Mouse (Mus musculus): ENCODE data around the gene Slc9a6. TPM values are rescaled to one million over a fixed set of nuclear protein-coding genes. Genes with fewer than 3 reads are reported as not detected.

Gene Slc9a6
- polyA plus RNA-seq, 1 experiment from 2014 or later, result 11.9 TPM

GRCm38 (mm10) chrX:56668051-56668450, 58.5 kb downstream of the Slc9a6 start:
- Histone ChIP-seq H3K27ac (replicated peaks; ENCODE audit: low read depth, low read length) (no peak overlapping the region), H3K9me3 (replicated peaks; ENCODE audit: control insufficient read depth, low read length) (no peaks in the 10 kb centered on the region), H3K4me3 (ENCODE audit: low read depth, low read length) (no peak overlapping the region), H3K4me2 (ENCODE audit: low read depth, low read length) (no peak overlapping the region), H3K4me1 (ENCODE audit: control insufficient read depth, insufficient read depth, low read length) (no peaks in the 10 kb centered on the region), H3K27me3 (ENCODE audit: control insufficient read depth, insufficient read depth, low read length) (no peaks in the 10 kb centered on the region), H3K36me3 (replicated peaks; ENCODE audit: control insufficient read depth, insufficient read depth, low read depth, low read length) (no peaks in the 10 kb centered on the region), H3K9ac (replicated peaks; ENCODE audit: low read length) (no peak overlapping the region)
- 87% methylated on average over 5 of the region's 5 CpGs for WGBS
- DNase-seq (ENCODE audit: low spot score) (no peak), ATAC-seq (replicated peaks; ENCODE audit: insufficient number of reproducible peaks, low FRiP score, low TSS enrichment, low read depth) (no peak)

- H3K27me3 ChIP-seq (ENCODE audit: control insufficient read depth, insufficient read depth, low read length), result no peaks in the 10 kb centered on the region
- whole genome bisulfite sequencing, result 68% methylated on average over 3 of the region's 3 CpGs
- no peak for ATAC-seq (replicated peaks; ENCODE audit: insufficient number of reproducible peaks, low FRiP score, low TSS enrichment, low read depth)
Observed at GRCm38 (mm10) chrX:56668501-56668900, 58.9 kb downstream of the Slc9a6 start.

DNA sequence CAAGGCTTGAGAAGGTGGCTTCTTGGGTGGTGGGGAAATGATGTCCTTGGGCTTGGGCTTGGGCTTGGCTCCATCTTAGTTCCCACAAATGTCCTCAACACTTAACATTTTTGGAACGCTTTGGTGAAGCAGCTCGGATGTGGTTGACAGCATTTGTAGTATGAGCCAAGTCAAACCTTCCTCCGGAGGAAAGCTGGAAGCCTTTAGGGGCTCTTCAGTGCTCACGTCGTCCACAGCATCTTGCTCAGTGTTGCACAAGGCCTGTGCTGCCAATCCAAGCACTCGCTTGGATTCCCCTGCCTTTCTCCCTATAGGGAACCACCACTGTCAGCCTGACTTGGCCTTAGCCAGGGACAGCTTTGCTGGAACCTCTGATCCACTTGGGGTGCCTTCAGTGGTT, 66.0 kb downstream of the Slc9a6 start:
- 80% methylated on average over 6 of the region's 6 CpGs for WGBS
- Histone ChIP-seq H3K27me3 (ENCODE audit: control insufficient read depth, insufficient read depth, low read length) (no peaks in the 10 kb centered on the region), H3K9ac (replicated peaks; ENCODE audit: low read length) (no peak overlapping the region), H3K9me3 (replicated peaks; ENCODE audit: control insufficient read depth, low read length) (no peaks in the 10 kb centered on the region), H3K4me1 (ENCODE audit: control insufficient read depth, insufficient read depth, low read length) (no peaks in the 10 kb centered on the region), H3K27ac (replicated peaks; ENCODE audit: low read depth, low read length) (no peak overlapping the region), H3K36me3 (replicated peaks; ENCODE audit: control insufficient read depth, insufficient read depth, low read depth, low read length) (no peaks in the 10 kb centered on the region), H3K4me3 (ENCODE audit: low read depth, low read length) (no peak overlapping the region), H3K4me2 (ENCODE audit: low read depth, low read length) (no peak overlapping the region)
- ATAC-seq (replicated peaks; ENCODE audit: insufficient number of reproducible peaks, low FRiP score, low TSS enrichment, low read depth) (no peak), DNase-seq (ENCODE audit: low spot score) (no peak)

More at GRCm38 (mm10) chrX:56668501-56668900, 58.9 kb downstream of the Slc9a6 start:
- H3K9ac ChIP-seq (replicated peaks; ENCODE audit: low read length), result no peak overlapping the region
- no peaks in the 10 kb centered on the region for H3K36me3 ChIP-seq (replicated peaks; ENCODE audit: control insufficient read depth, insufficient read depth, low read depth, low read length)
- H3K4me3 ChIP-seq (ENCODE audit: low read depth, low read length), result no peak overlapping the region
- no peaks in the 10 kb centered on the region for H3K4me1 ChIP-seq (ENCODE audit: control insufficient read depth, insufficient read depth, low read length)
- DNase-seq (ENCODE audit: low spot score), result no peak
- H3K4me2 ChIP-seq (ENCODE audit: low read depth, low read length), result no peak overlapping the region
- no peaks in the 10 kb centered on the region for H3K9me3 ChIP-seq (replicated peaks; ENCODE audit: control insufficient read depth, low read length)
- no peak overlapping the region for H3K27ac ChIP-seq (replicated peaks; ENCODE audit: low read depth, low read length)

DNA sequence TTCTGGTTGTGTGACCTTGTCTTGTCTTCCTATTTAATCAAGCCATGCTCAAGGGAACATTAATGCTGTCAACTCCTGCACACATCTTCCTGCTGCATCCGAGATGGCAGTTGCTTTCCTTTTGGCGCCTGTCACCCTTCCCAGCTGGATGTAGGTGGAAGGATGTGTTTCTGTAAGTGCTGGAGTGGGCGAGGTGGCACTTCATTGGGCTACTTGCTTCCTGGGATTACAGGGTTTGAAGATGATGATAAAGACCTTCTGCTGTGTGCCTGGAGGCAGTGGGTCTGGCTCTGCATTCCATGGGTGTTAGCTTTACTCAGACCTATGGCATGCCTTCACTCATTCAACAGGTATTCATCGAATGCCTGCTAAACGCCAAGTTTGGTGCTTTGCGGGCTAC, 68.2 kb downstream of the Slc9a6 start:
- no peaks in the 10 kb centered on the region for H3K4me1 ChIP-seq (ENCODE audit: control insufficient read depth, insufficient read depth, low read length)
- H3K27me3 ChIP-seq (ENCODE audit: control insufficient read depth, insufficient read depth, low read length), result no peaks in the 10 kb centered on the region
- H3K9me3 ChIP-seq (replicated peaks; ENCODE audit: control insufficient read depth, low read length), result no peaks in the 10 kb centered on the region
- H3K9ac ChIP-seq (replicated peaks; ENCODE audit: low read length), result no peak overlapping the region
- ATAC-seq (replicated peaks; ENCODE audit: insufficient number of reproducible peaks, low FRiP score, low TSS enrichment, low read depth) (no peak), DNase-seq (ENCODE audit: low spot score) (no peak)
- H3K36me3 ChIP-seq (replicated peaks; ENCODE audit: control insufficient read depth, insufficient read depth, low read depth, low read length), result no peaks in the 10 kb centered on the region
- H3K27ac ChIP-seq (replicated peaks; ENCODE audit: low read depth, low read length), result no peak overlapping the region
- H3K4me3 ChIP-seq (ENCODE audit: low read depth, low read length), result no peak overlapping the region
- no peak overlapping the region for H3K4me2 ChIP-seq (ENCODE audit: low read depth, low read length)
- whole genome bisulfite sequencing, result 85% methylated on average over 6 of the region's 6 CpGs

DNA sequence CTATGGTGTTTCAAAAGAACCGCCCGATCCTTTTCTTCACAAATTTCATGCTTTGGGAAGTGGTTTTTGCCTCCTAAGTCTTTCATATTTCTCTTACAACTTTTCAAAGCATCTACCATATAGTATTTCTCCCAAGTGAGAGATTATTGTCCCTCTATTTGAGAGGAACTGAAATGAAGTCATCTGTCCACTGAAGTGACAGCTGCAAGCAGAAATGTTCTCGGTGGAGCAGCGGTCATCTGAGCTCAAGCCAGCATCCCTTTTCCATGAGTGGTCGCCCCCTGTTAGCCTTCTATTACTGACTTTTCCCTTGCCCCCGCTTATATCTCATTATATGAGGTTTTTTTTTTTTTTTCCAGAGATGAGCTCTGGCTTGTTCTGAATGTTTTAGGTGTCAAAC, 69.5 kb downstream of the Slc9a6 start:
- no peak for ATAC-seq (replicated peaks; ENCODE audit: insufficient number of reproducible peaks, low FRiP score, low TSS enrichment, low read depth)
- Histone ChIP-seq H3K4me3 (ENCODE audit: low read depth, low read length) (no peak overlapping the region), H3K4me2 (ENCODE audit: low read depth, low read length) (no peak overlapping the region), H3K36me3 (replicated peaks; ENCODE audit: control insufficient read depth, insufficient read depth, low read depth, low read length) (no peaks in the 10 kb centered on the region), H3K27me3 (ENCODE audit: control insufficient read depth, insufficient read depth, low read length) (no peaks in the 10 kb centered on the region), H3K4me1 (ENCODE audit: control insufficient read depth, insufficient read depth, low read length) (no peaks in the 10 kb centered on the region), H3K9ac (replicated peaks; ENCODE audit: low read length) (no peak overlapping the region), H3K27ac (replicated peaks; ENCODE audit: low read depth, low read length) (no peak overlapping the region), H3K9me3 (replicated peaks; ENCODE audit: control insufficient read depth, low read length) (no peaks in the 10 kb centered on the region)
- whole genome bisulfite sequencing, result 69% methylated on average over 6 of the region's 6 CpGs
- no peak for DNase-seq (ENCODE audit: low spot score)

GRCm38 (mm10) chrX:56682156-56682720, 72.7 kb downstream of the Slc9a6 start:
- DNase-seq (ENCODE audit: low spot score) (no peak), ATAC-seq (replicated peaks; ENCODE audit: insufficient number of reproducible peaks, low FRiP score, low TSS enrichment, low read depth) (no peak)
- H3K9me3 ChIP-seq (replicated peaks; ENCODE audit: control insufficient read depth, low read length), result no peaks in the 10 kb centered on the region
- WGBS, result 68% methylated on average over 1 of the region's 1 CpGs
- H3K27me3 ChIP-seq (ENCODE audit: control insufficient read depth, insufficient read depth, low read length), result no peaks in the 10 kb centered on the region
- H3K4me2 ChIP-seq (ENCODE audit: low read depth, low read length), result no peak overlapping the region
- H3K9ac ChIP-seq (replicated peaks; ENCODE audit: low read length), result no peak overlapping the region
- H3K4me1 ChIP-seq (ENCODE audit: control insufficient read depth, insufficient read depth, low read length), result no peaks in the 10 kb centered on the region
- no peak overlapping the region for H3K27ac ChIP-seq (replicated peaks; ENCODE audit: low read depth, low read length)
- H3K4me3 ChIP-seq (ENCODE audit: low read depth, low read length), result no peak overlapping the region
- H3K36me3 ChIP-seq (replicated peaks; ENCODE audit: control insufficient read depth, insufficient read depth, low read depth, low read length), result no peaks in the 10 kb centered on the region

DNA sequence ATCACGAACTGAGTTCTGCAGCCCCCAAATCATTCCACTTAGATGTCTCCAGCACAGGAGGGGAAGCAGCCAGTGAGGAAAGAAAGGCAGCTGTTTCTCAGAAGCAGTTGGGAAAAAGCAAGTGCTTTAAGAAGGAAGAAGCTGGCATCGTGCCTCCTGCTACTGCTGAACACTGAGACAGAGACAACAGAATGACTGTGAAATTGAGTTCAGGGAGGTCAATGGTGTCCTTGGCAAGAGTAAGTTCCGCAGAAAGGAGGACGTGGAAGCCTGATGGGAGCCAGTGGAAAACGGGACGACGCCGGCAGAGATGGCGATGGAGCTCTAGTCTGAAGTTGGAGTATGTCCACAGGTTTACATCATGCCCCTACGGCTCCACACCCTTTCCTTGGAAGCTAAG, 74.0 kb downstream of the Slc9a6 start:
- no peak for DNase-seq (ENCODE audit: low spot score)
- Histone ChIP-seq H3K4me2 (ENCODE audit: low read depth, low read length) (no peak overlapping the region), H3K4me1 (ENCODE audit: control insufficient read depth, insufficient read depth, low read length) (no peaks in the 10 kb centered on the region), H3K27me3 (ENCODE audit: control insufficient read depth, insufficient read depth, low read length) (no peaks in the 10 kb centered on the region), H3K9me3 (replicated peaks; ENCODE audit: control insufficient read depth, low read length) (no peaks in the 10 kb centered on the region), H3K36me3 (replicated peaks; ENCODE audit: control insufficient read depth, insufficient read depth, low read depth, low read length) (no peaks in the 10 kb centered on the region), H3K4me3 (ENCODE audit: low read depth, low read length) (no peak overlapping the region), H3K9ac (replicated peaks; ENCODE audit: low read length) (no peak overlapping the region), H3K27ac (replicated peaks; ENCODE audit: low read depth, low read length) (no peak overlapping the region)
- WGBS, result 87% methylated on average over 10 of the region's 10 CpGs
- no peak for ATAC-seq (replicated peaks; ENCODE audit: insufficient number of reproducible peaks, low FRiP score, low TSS enrichment, low read depth)

- Histone ChIP-seq H3K4me1 (ENCODE audit: control insufficient read depth, insufficient read depth, low read length) (no peaks in the 10 kb centered on the region), H3K9ac (replicated peaks; ENCODE audit: low read length) (no peak overlapping the region), H3K4me3 (ENCODE audit: low read depth, low read length) (no peak overlapping the region), H3K27me3 (ENCODE audit: control insufficient read depth, insufficient read depth, low read length) (no peaks in the 10 kb centered on the region), H3K27ac (replicated peaks; ENCODE audit: low read depth, low read length) (no peak overlapping the region), H3K36me3 (replicated peaks; ENCODE audit: control insufficient read depth, insufficient read depth, low read depth, low read length) (no peaks in the 10 kb centered on the region), H3K9me3 (replicated peaks; ENCODE audit: control insufficient read depth, low read length) (no peaks in the 10 kb centered on the region), H3K4me2 (ENCODE audit: low read depth, low read length) (no peak overlapping the region)
- DNase-seq (ENCODE audit: low spot score) (no peak), ATAC-seq (replicated peaks; ENCODE audit: insufficient number of reproducible peaks, low FRiP score, low TSS enrichment, low read depth) (no peak)
- 87% methylated on average over 6 of the region's 6 CpGs for WGBS
Observed at GRCm38 (mm10) chrX:56692554-56692953, 83.0 kb downstream of the Slc9a6 start.

All from embryonic facial prominence, embryonic 11.5 days (tissue).